Mouse (Mus musculus): ENCODE results near the gene Wipi1.

- TF ChIP-seq EP300 (IDR thresholded peaks at IDR 0.05; ENCODE audit: low read depth) (no peak), CTCF (IDR thresholded peaks at IDR 0.05; ENCODE audit: low read depth) (no peak)
Measured at GRCm38 (mm10) chr11:109524869-109525268, 86.9 kb downstream of the Wipi1 start.
